Mouse (Mus musculus) layer of hippocampus, adult 2 months (tissue): ENCODE measurements around the gene Sorbs1. TPM values are rescaled to one million over a fixed set of nuclear protein-coding genes. Genes with fewer than 3 reads are reported as not detected.

Experiments used
- DNase-seq, 2 experiments: peaks; one replicate each; pipeline ENCODE4 v3.0.0; 2022; ENCODE audit warnings: low spot score in 2 of 2
- H3K27ac ChIP-seq: fragments of 200-600 bp; 2 replicates; pipeline ENCODE4 v1.8.1; 2022
- H3K4me3 ChIP-seq: fragments of 200-600 bp; 2 replicates; pipeline ENCODE4 v1.8.1; 2022; ENCODE audit warnings: mild to moderate bottlenecking
- CTCF ChIP-seq: fragments of 200-600 bp; conservative IDR thresholded peaks from 2 replicates; pipeline ENCODE4 v1.8.1; 2022; ENCODE audit warnings: antibody characterized with exemption, mild to moderate bottlenecking, moderate library complexity
- total RNA-seq, 2 experiments: library from RNA; stranded (reverse); gene quantifications; 2 replicates each; pipeline ENCODE4 v1.2.3; 2021

Sorbs1 gene
- total RNA-seq, 2 experiments from 2014 or later, result 222 to 229 TPM

DNA sequence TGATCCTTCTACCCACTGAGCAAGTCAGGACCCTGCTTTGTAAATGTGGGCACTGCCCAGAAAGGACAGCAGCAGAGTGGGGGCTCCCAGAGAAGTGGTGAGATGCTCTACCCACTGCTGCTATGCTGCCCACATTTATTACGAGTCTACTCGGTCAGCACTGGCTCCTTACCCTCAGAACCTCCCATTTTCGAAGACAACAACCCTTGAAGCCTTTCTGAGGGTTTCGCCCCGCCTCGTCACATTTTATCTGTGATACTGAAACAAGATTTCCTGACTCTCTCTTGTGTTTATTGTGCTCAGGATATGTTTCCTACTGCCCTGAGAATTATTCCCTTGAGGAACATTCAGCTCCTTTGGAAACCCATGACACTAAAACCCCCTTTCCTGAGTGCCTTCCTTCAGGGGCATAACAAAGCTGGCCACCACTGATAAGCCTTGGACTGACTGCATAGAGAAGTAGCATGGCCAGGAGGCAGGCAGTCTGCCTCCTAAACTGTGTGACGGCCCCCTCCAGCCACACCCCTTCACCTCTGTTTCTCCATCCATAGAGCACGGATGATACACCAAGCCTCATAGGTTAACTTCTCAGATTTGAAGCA, 24.6 kb downstream of the Sorbs1 start:
- TF ChIP-seq CTCF, result no peak
- DNase-seq, result no peak
- H3K4me3 ChIP-seq, result no peak overlapping the region
- H3K27ac ChIP-seq, result peak overlapping the region; percentile 78

DNA sequence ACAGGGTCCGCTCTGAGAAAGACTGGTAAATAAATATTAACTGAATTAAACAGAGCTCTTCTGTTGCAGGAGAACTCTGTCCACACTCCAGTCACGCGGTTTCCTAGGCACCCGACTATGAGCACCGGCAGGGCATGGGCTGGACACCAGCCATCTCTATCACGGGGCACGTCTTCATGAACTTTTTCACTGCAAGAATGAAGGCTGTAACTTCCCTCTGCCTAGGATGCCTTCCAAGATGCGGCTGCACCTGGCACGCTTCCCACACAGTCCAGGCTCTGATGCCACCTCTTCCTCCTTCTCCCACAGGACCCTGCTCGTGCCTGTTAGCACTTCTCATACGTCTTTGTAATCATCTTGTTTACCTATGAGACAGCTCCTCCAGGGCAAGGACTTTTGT, 26.0 kb downstream of the Sorbs1 start:
- peak overlapping the region; percentile 22 for H3K4me3 ChIP-seq
- DNase-seq, result no peak
- TF ChIP-seq CTCF, result no peak
- H3K27ac ChIP-seq, result peak overlapping the region; percentile 40

DNA sequence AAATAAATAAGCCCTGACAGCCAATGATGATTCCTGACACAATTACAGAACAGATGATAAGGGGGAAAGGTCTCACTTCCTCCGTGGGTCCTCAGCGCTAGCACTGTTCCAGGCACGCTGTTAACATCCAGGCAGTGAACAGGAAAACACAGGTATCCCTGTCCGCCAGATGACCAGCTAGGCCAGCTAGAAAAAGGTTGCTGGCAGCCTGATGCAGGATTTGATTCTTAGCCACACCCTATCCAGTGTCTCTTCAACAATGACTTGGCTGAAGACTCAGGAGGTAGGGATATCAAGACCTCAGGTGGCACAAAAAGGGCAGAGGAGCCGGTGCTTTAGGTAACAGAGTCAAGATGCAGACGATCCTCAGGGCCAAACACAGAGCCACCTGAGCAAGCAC, 32.5 kb downstream of the Sorbs1 start:
- peak overlapping the region; percentile 75 for H3K27ac ChIP-seq
- H3K4me3 ChIP-seq, result no peak overlapping the region
- DNase-seq, result no peak
- no peak for TF ChIP-seq CTCF

DNA sequence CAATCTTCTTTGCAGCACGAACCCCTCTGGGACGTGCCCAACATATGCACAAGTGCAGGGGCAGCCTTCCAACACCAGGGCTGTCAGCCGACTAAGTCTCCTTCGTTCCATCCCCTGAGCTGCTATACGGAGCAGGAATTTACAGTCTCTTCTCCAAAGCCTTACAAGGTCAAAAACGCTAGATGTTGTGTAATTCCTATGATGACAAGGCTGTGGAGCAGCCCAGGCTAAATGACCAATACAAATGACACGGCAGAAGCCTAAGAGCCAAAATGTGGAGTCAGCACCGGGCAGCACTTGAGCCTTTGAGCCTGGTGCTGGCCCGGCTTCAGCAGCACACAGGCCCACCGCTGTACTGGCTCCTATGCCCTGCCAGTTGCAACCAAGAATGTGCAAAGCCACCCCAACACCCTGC, 35.4 kb downstream of the Sorbs1 start:
- no peak for DNase-seq
- peak overlapping the region; percentile 91 for H3K27ac ChIP-seq
- TF ChIP-seq CTCF, result peak; percentile 26; the same call in 1 of the 2 replicates
- H3K4me3 ChIP-seq, result no peak overlapping the region

DNA sequence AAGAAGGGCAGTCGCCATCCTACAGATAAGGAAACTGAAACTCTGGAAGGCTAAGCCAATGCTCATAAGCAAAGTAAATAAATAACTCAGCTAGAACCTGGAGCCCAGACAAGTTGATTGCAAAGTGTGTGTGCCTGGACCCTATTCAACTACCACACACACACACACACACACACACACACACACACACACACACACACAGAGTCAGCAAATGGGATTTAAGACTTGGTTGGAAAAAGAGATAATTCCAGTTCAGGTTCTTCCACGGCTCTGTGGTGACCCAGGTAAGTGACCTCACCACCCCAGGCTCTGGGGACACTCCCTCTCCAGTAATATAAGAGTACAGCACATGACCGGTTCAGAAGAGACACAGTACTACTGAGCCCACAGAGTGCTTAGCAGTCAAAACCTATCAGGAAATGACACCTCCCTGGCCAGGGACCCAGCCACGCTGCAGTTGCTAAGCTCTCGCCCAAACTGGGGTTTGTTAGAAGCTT, 36.1 kb downstream of the Sorbs1 start:
- peak overlapping the region; percentile 91 for H3K27ac ChIP-seq

DNA sequence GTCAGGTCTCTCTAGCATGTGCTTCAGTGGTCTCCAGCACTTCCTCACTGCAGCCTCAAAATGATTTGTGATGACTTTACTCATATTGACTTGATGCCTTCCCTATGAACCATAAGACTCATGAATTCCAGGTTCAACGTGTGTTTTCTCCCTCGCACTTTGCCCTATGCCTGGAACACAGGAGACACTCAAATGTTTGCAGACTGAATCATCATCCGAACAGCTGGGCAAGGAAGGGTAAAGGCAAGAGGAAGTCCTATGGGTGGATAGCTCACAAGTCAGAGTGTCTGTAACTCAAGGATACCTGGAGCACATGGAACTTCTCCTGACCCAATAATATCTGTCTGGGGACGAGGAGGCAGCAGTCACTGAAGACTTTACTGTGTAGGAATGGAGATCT, 37.1 kb downstream of the Sorbs1 start:
- TF ChIP-seq CTCF, result no peak
- Histone ChIP-seq H3K27ac (peak overlapping the region; percentile 52; the same call in 1 of the 2 replicates), H3K4me3 (no peak overlapping the region)
- no peak for DNase-seq

More for the DNA sequence above, 36.1 kb downstream of the Sorbs1 start:
- H3K4me3 ChIP-seq, result no peak overlapping the region
- TF ChIP-seq CTCF, result no peak
- DNase-seq, result no peak

DNA sequence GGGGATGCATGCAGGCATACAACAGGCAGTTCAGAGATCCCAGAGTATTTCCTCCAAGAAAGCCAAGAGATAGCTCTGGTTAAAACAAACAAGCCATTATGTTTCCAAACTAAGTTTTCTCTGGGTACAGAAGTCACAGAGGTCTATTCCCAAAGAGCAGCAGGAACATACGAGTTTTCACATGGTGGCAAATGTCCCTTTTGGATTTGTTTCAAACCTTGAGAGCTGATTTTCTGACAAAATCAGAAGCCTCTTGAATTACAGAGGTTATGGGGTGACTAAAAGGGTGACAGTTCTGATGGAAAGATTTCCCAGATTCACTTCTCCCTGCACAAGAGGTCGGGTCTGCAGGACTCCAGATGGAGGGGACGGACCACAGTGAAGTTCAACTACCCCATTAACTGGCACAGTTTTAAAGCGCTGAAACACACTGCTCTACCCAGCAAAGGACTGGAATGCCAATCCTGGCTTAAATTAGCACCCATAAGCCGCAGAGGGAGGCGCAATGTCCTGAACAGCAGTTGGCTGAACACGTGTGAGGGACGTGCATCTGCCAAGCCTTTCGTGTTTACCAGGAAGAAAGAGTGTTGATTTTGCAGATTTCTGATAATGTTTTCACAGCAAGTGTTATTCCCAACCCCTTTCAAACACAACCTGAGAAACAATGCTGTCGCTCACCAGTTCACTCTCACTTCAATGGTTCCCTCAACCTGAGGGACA, 41.9 kb downstream of the Sorbs1 start:
- DNase-seq, result peak; percentile 84 to 86
- no peak for TF ChIP-seq CTCF
- no peak overlapping the region for H3K4me3 ChIP-seq
- peak overlapping the region; percentile 97 for H3K27ac ChIP-seq

DNA sequence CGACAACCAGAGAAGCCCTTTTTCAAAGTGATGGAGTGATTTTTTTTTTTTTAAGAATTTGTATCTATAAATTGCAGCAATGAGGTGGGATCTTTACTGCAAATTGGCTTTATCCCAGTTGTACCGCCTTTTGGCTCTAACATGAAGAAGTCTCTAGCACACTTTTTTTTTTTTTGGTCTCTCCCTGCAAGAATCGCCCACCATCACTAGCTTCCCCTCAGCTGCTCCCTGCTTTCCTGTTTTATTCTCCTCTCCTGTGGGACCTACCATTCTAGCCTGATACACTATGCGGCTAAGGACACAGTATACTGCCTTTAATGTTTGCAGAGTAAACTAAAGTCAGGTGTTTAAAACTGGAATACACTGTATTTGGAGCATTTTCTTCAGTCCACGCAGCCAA, 43.8 kb downstream of the Sorbs1 start:
- H3K4me3 ChIP-seq, result no peak overlapping the region
- H3K27ac ChIP-seq, result peak overlapping the region; percentile 87
- no peak for TF ChIP-seq CTCF
- no peak for DNase-seq

DNA sequence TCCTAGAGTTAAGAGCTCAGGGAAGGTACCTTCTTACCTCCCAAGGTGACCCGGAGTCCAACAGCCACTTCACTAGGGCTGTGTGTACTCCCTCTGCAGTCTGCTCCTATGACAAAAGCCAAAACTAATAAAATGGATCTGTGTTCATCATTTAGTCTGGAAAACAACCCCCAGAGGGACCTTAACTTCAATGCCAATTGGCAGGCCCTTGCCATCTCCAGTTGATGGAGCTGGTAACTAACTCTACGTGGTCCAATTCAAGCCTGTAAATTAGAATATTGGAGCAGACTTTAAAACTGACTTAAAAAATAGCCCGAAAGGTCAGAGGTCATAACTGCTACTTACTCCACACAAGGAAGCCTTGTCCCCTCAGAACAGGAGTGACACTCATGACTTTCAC, 45.3 kb downstream of the Sorbs1 start:
- TF ChIP-seq CTCF, result no peak
- Histone ChIP-seq H3K27ac (peak overlapping the region; percentile 87), H3K4me3 (no peak overlapping the region)
- no peak for DNase-seq

DNA sequence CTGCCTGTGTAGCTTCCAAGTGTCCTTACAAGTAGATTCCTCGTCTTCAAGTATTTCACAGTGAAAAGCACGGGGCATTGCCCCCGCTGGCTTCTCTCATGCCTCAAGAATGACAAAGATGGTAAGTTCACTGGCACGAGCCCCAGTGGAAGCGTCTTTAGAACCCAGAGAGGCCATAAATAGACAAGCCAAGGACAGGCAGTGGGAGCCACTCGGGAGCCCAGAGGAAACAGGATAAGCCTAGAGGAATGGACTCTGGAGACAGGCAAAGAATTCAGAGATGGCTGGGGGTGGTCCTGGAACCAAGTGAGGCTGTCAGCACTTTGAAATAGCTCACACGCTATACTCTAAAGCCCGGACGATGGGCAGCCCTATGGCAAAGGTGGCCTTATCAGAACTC, 45.8 kb downstream of the Sorbs1 start:
- Histone ChIP-seq H3K27ac (peak overlapping the region; percentile 87), H3K4me3 (no peak overlapping the region)
- TF ChIP-seq CTCF, result no peak
- no peak for DNase-seq

DNA sequence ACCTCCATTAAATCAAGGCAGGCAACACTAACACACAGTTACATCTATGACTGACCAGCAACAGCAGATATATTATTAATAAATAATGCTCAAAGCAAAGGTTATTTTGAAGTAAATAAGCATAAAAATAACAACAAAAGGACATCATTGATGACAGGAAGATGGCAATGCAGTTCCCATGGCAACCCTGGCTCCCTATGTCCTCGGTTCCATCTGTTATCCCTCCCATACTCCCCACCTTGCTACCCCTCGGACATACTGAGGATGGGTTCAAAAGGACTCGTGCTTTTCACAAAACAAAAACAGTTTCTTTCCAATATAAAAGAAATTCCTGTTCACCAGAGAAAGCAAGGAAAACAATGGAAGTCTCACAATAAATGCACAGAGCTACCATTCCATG, 48.2 kb downstream of the Sorbs1 start:
- no peak for TF ChIP-seq CTCF
- DNase-seq, result no peak
- Histone ChIP-seq H3K27ac (peak overlapping the region; percentile 78), H3K4me3 (no peak overlapping the region)

DNA sequence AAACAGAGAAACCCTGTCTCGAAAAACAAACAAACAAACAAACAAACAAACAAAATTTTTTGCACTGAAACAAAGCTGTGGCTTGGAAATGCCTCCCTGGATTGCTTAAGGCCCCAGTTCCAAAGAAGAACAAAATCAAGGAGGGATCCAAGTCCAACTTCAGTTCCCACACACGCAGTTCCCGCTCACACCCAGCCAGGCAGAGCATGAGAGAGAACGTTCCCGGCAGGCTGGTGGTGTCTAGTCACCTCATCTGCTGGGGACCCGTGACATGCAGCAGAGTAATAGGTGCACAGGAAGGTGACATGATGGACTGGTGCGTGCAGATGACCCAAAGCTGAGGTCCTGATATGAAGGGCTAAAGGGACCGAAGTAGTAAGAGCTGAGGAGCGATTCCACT, 49.2 kb downstream of the Sorbs1 start:
- no peak for TF ChIP-seq CTCF
- H3K4me3 ChIP-seq, result no peak overlapping the region
- no peak for DNase-seq
- H3K27ac ChIP-seq, result peak overlapping the region; percentile 78

DNA sequence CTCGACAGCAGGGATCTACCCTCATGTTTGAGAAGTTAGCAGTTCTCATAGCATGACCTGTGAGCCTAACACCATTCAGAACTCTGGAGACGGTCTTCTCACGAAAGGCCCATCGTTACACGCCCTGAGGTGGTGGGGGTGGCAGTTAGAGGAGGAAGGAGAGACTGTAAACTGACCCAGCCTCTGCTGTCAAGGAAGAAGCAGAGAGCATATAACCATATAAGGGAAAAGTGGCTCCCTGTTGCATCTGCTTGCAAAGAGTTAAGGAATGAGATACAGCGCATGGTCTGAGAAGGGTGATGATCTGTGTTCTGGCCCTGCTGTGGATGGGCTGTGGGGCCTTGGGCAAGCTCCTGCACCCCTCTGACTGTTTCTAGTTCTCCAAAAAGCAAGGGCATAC, 50.7 kb downstream of the Sorbs1 start:
- no peak for DNase-seq
- no peak for TF ChIP-seq CTCF

DNA sequence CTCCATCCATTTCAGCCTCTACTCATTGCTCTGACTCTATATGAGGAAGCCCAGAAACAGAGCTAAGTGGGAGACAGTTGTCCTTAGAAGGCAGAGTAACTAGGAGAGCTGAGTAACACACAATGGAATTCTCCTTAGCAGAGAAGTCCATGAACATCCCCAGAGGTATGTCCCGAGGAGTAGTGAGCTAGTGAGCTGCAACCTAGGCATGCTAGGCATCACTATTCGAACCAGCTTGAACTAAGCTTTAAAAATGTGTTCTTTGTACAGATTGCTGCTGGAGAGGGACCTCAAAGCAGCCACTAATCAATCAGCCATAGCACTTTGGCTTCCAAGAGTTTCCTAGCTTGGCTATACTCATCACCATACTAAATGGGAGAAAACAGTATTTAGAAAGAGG, 51.1 kb downstream of the Sorbs1 start:
- no peak for DNase-seq
- H3K4me3 ChIP-seq, result no peak overlapping the region
- TF ChIP-seq CTCF, result no peak
- peak overlapping the region; percentile 36; the same call in 1 of the 2 replicates for H3K27ac ChIP-seq

More for the DNA sequence above, 50.7 kb downstream of the Sorbs1 start:
- H3K4me3 ChIP-seq, result no peak overlapping the region
- H3K27ac ChIP-seq, result peak overlapping the region; percentile 36; the same call in 1 of the 2 replicates
